Mouse (Mus musculus): Measurements from ENCODE around the gene Hist1h2bh. TPM values are rescaled to one million over a fixed set of nuclear protein-coding genes. Genes with fewer than 3 reads are reported as not detected.

The Hist1h2bh gene
- total RNA-seq, 1 experiment from 2014 or later = 4.1 TPM

Other genes starting within 250 kb of the Hist1h2bh start
- 19.2 TPM for gene Zfp322a, start 174.2 kb downstream of the Hist1h2bh start, total RNA-seq (2023)
- 18.1 TPM for gene Abt1, start 119.5 kb downstream of the Hist1h2bh start, total RNA-seq (2023)
- not detected for gene Btn1a1, start 77.5 kb downstream of the Hist1h2bh start, total RNA-seq (2023)
- not detected for gene Btn2a2, start 54.5 kb downstream of the Hist1h2bh start, total RNA-seq (2023)
- 194 TPM for gene Hist1h4h, start 12.3 kb downstream of the Hist1h2bh start, total RNA-seq (2023)
- gene Hist1h2af, start 9.5 kb downstream of the Hist1h2bh start, total RNA-seq (2023) = 10.1 TPM
- gene Hist1h3g, start 8.0 kb downstream of the Hist1h2bh start, total RNA-seq (2023) = not detected
- 49.5 TPM for gene Hist1h3f, start 660 bp upstream of the Hist1h2bh start, total RNA-seq (2023)
- gene Hist1h4f, start 8.3 kb upstream of the Hist1h2bh start, total RNA-seq (2023) = 34.0 TPM
- 5.9 TPM for gene Hist1h1d, start 9.9 kb upstream of the Hist1h2bh start, total RNA-seq (2023)
- 112 TPM for gene Hist1h3e, start 19.0 kb upstream of the Hist1h2bh start, total RNA-seq (2023)
- gene Hist1h2ae, start 27.8 kb upstream of the Hist1h2bh start, total RNA-seq (2023) = 7.7 TPM
- gene Hist1h2bg, start 28.0 kb upstream of the Hist1h2bh start, total RNA-seq (2023) = 132 TPM
- 76.2 TPM for gene Hist1h2bf, start 30.8 kb upstream of the Hist1h2bh start, total RNA-seq (2023)
- 2.4 TPM for gene Hist1h2ad, start 31.0 kb upstream of the Hist1h2bh start, total RNA-seq (2023)
- 2.3 TPM for gene Hist1h3d, start 32.4 kb upstream of the Hist1h2bh start, total RNA-seq (2023)
- 124 TPM for gene Hist1h4d, start 38.2 kb upstream of the Hist1h2bh start, total RNA-seq (2023)
- gene Hist1h2be, start 77.7 kb upstream of the Hist1h2bh start, total RNA-seq (2023) = 10.8 TPM
- 135 TPM for gene Hist1h1e, start 79.2 kb upstream of the Hist1h2bh start, total RNA-seq (2023)
- 8.0 TPM for gene Hist1h2ac, start 140.6 kb upstream of the Hist1h2bh start, total RNA-seq (2023)
- gene Hist1h2bc, start 140.8 kb upstream of the Hist1h2bh start, total RNA-seq (2023) = 12.8 TPM
- not detected for gene Hist1h1t, start 152.4 kb upstream of the Hist1h2bh start, total RNA-seq (2023)
- 109 TPM for gene Hist1h4c, start 155.1 kb upstream of the Hist1h2bh start, total RNA-seq (2023)
- gene Hfe, start 167.5 kb upstream of the Hist1h2bh start, total RNA-seq (2023) = 4.6 TPM
- 627 TPM for gene Hist1h1c, start 195.4 kb upstream of the Hist1h2bh start, total RNA-seq (2023)
- gene Hist1h3c, start 202.2 kb upstream of the Hist1h2bh start, total RNA-seq (2023) = 6.9 TPM
- gene Hist1h2bb, start 203.3 kb upstream of the Hist1h2bh start, total RNA-seq (2023) = 12.3 TPM
- gene Hist1h2ab, start 207.7 kb upstream of the Hist1h2bh start, total RNA-seq (2023) = 12.8 TPM
- gene Hist1h3b, start 208.9 kb upstream of the Hist1h2bh start, total RNA-seq (2023) = 15.6 TPM
- gene Hist1h4b, start 213.6 kb upstream of the Hist1h2bh start, total RNA-seq (2023) = 29.3 TPM
- gene Hist1h4a, start 217.8 kb upstream of the Hist1h2bh start, total RNA-seq (2023) = 93.4 TPM
- gene Hist1h3a, start 219.0 kb upstream of the Hist1h2bh start, total RNA-seq (2023) = 100 TPM
- gene Hist1h1a, start 220.3 kb upstream of the Hist1h2bh start, total RNA-seq (2023) = 22.0 TPM
- gene Trim38, start 226.5 kb upstream of the Hist1h2bh start, total RNA-seq (2023) = not detected